Mouse (Mus musculus) megakaryocyte progenitor cell, adult 5-6 weeks (primary cell): ENCODE measurements at regions not wholly inside any gene's neighbourhood (a gene's known extent, or its start where the extent isn't known, plus 50 kb on each side); places are given as distances from the start of the nearest gene placed in this dataset.

Experiments used
- ATAC-seq: replicated peaks from 2 replicates; pipeline ENCODE4 v1.8.0; 2016; ENCODE audit warnings: mild to moderate bottlenecking, moderate TSS enrichment, inconsistent platforms; ENCODE audit not compliant: poor library complexity

- no peak for ATAC-seq
Measured at GRCm38 (mm10) chr8:116837991-116838390, 83.3 kb downstream of the Cmc2 start.

- no peak for ATAC-seq
Measured at GRCm38 (mm10) chr8:116832181-116832580, 89.1 kb downstream of the Cmc2 start.

- ATAC-seq = no peak
Measured at GRCm38 (mm10) chr8:116829631-116830030, 91.6 kb downstream of the Cmc2 start.

GRCm38 (mm10) chr8:116828220-116828619, 93.0 kb downstream of the Cmc2 start:
- ATAC-seq = no peak

- ATAC-seq = no peak
Measured at GRCm38 (mm10) chr8:116827141-116827540, 94.1 kb downstream of the Cmc2 start.

GRCm38 (mm10) chr8:116814118-116814851, 81.5 kb upstream of the Cdyl2 start:
- peak; percentile 48; the same call in 1 of the 2 replicates for ATAC-seq

GRCm38 (mm10) chr8:116801313-116801712, 68.5 kb upstream of the Cdyl2 start:
- ATAC-seq = no peak

- no peak for ATAC-seq
Measured at GRCm38 (mm10) chr8:116800636-116801035, 67.8 kb upstream of the Cdyl2 start.

GRCm38 (mm10) chr8:116798981-116799380, 66.2 kb upstream of the Cdyl2 start:
- no peak for ATAC-seq

GRCm38 (mm10) chr8:116795713-116796112, 62.9 kb upstream of the Cdyl2 start:
- peak; percentile 96 for ATAC-seq

GRCm38 (mm10) chr8:116793107-116793506, 60.3 kb upstream of the Cdyl2 start:
- ATAC-seq = no peak

GRCm38 (mm10) chr8:116790294-116790693, 57.5 kb upstream of the Cdyl2 start:
- ATAC-seq = peak; percentile 61
